Mouse (Mus musculus) midbrain, postnatal 0 days (tissue): ENCODE data around the gene Ptges3l. TPM values are rescaled to one million over a fixed set of nuclear protein-coding genes. Genes with fewer than 3 reads are reported as not detected.
"Not testable (repeated sequence)": the region's sequence is repeated elsewhere in the genome, so short reads cannot be mapped to it uniquely, and the experiment has no call there.

ENCODE experiments used
- ATAC-seq: fragments of 200-750 bp; cut with Nextera tagmentation; 2 replicates; pipeline ENCODE4 v1.8.0; 2017; ENCODE audit warnings: moderate number of reproducible peaks, mild to moderate bottlenecking, moderate TSS enrichment, moderate library complexity; ENCODE audit not compliant: low FRiP score
- DNase-seq: peaks from one replicate; pipeline ENCODE4 v3.0.0-alpha.2; 2015; ENCODE audit warnings: low spot score
- H3K27ac ChIP-seq: fragments of 300-500 bp; sonication (generic); 2 replicates; pipeline ENCODE4 v1.5.1; 2014; ENCODE audit warnings: low read depth, mild to moderate bottlenecking, low read length, mixed read lengths
- H3K27me3 ChIP-seq: fragments of 300-500 bp; sonication (generic); 2 replicates; pipeline ENCODE4 v1.6.1; 2014; ENCODE audit warnings: low read length, control low read depth, mixed read lengths; ENCODE audit not compliant: insufficient read depth
- H3K36me3 ChIP-seq: fragments of 300-500 bp; sonication (generic); 2 replicates; pipeline ENCODE4 v1.6.1; 2014; ENCODE audit warnings: low read length, control low read depth, mixed read lengths; ENCODE audit not compliant: insufficient read depth
- H3K4me1 ChIP-seq: fragments of 300-500 bp; sonication (generic); 2 replicates; pipeline ENCODE4 v1.6.1; 2014; ENCODE audit warnings: mild to moderate bottlenecking, control low read depth, antibody characterized with exemption, low read length, mixed read lengths; ENCODE audit not compliant: insufficient read depth
- H3K4me2 ChIP-seq: fragments of 300-500 bp; sonication (generic); 2 replicates; pipeline ENCODE4 v1.6.1; 2014; ENCODE audit warnings: low read depth, mild to moderate bottlenecking, low read length, mixed read lengths; ENCODE audit not compliant: poor library complexity, severe bottlenecking
- H3K4me3 ChIP-seq: fragments of 300-500 bp; sonication (generic); 2 replicates; pipeline ENCODE4 v1.5.1; 2014; ENCODE audit warnings: low read depth, mild to moderate bottlenecking, low read length, moderate library complexity
- H3K9ac ChIP-seq: fragments of 300-500 bp; sonication (generic); replicated peaks from 2 replicates; pipeline ENCODE4 v1.6.1; 2014; ENCODE audit warnings: mild to moderate bottlenecking, low read length, moderate library complexity, mixed read lengths; ENCODE audit not compliant: poor library complexity, severe bottlenecking
- H3K9me3 ChIP-seq: fragments of 300-500 bp; sonication (generic); 2 replicates; pipeline ENCODE4 v1.6.1; 2016; ENCODE audit warnings: low read length, control low read depth
- CTCF ChIP-seq: IDR thresholded peaks from 2 replicates; pipeline ENCODE4 v1.5.1; 2016; ENCODE audit warnings: antibody characterized with exemption, mild to moderate bottlenecking
- WGBS: fragments of 180-500 bp; shearing (Covaris S2); extraction: QIAGEN DNeasy Blood & Tissue Kit; methylation state at CpG from one replicate; pipeline ENCODE4 v1.1.7; 2014; 5-methylcytosine and 5-hydroxymethylcytosine counted together
- polyA plus RNA-seq: library from polyadenylated mRNA; unstranded; fragments of >200 nt; fragmentation: Nextera tagmentation; extraction: Ambion mirVana; gene quantifications from 2 replicates; pipeline ENCODE4 v1.2.1, GENCODE M21; 2015
- total RNA-seq: library from RNA; depleted of rRNA; stranded (reverse); fragments of >200 nt; gene quantifications from 2 replicates; pipeline ENCODE4 v1.2.3, GENCODE M21; 2014

Gene Ptges3l
- total and polyA plus RNA-seq, 2 experiments from 2014 or later = 0.66 to 2.9 TPM

DNA sequence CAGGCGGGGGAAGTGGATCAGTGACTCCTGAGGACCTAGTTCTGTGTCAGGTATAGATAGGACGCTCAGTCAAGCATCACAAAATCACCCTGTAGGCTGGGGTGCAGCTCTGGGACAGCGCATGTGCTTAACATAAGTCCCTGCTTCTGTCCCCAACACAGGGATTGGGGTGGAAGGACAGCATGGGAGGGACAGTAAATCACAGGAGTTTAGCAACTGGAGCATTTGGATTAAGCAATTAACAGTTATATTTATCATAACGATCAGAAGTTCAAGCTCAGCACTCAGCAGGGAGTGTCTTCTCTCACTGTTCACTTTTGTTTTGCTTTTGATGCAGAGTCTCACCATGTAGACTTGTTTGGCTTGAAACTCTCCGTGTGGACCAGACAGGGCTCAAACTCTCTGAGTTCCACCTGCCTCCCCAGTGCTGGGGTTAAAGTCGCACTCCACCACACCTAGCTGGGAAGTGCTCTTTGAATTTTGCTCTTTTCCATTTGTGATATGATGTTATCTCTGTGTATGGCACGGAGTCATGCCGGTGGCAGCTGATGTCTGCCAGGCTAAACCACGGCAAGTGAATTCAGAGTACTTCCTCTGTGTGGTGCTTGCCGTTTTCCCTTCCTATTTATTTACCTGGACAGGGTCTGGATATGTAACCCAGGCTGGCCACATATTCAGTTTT, 27.1 kb upstream of the Ptges3l start:
- H3K4me2 ChIP-seq = no peak overlapping the region
- TF ChIP-seq CTCF = no peak
- H3K27me3 ChIP-seq = no peaks in the 10 kb centered on the region
- no peak overlapping the region for H3K27ac ChIP-seq
- no peaks in the 10 kb centered on the region; the same call in 1 of the 2 replicates for H3K36me3 ChIP-seq
- no peaks in the 10 kb centered on the region for H3K4me1 ChIP-seq
- no peak overlapping the region for H3K4me3 ChIP-seq
- H3K9ac ChIP-seq = no peak overlapping the region
- WGBS = 71% methylated on average over 10 of the region's 10 CpGs
- DNase-seq (no peak), ATAC-seq (no peak)
- H3K9me3 ChIP-seq = no peaks in the 10 kb centered on the region

DNA sequence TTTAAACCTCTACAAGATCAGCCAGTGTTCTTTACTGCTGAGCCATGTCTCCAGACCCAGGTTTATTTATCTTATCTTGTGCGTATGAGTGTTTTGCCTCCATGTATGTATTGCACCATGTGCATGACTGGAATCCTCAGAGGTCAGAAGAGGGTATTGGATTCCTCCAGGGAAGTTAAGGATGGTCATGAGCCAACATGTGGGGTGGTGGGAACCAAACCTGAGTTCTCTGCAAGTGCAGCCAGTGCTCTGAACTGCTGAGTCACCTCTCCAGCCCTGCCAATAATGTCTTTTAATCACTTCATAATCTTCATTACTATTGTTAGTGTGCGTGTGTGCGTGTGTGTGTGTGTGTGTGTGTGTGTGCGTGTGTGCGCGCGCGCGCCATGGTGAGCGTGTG, 26.4 kb upstream of the Ptges3l start:
- Histone ChIP-seq H3K36me3 (no peaks in the 10 kb centered on the region), H3K9ac (no peak overlapping the region), H3K4me1 (no peaks in the 10 kb centered on the region), H3K4me2 (no peak overlapping the region), H3K9me3 (no peaks in the 10 kb centered on the region), H3K27me3 (no peaks in the 10 kb centered on the region), H3K4me3 (no peak overlapping the region), H3K27ac (no peak overlapping the region)
- DNase-seq = no peak
- no peak for ATAC-seq
- TF ChIP-seq CTCF = no peak
- 94% methylated on average over 10 of the region's 10 CpGs for WGBS

DNA sequence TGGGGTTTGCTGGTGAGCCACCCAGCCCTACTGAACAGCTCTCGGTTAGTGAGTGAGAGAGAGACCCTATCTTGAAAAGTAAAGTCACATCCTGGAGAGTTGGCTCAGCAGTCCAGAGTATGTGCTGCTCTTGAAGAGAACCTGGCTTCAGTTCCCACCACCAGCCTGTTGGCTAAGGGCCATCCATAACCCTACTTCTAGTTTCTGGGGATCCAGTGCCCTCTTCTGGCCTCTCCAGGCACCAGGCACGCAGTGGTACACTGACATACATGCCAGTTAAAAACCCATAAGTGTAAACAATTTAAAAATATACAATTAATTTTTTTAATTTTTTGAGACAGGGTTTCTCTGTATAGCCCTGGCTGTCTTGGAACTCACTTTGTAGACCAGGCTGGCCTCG, 25.3 kb upstream of the Ptges3l start:
- 77% methylated on average over 3 of the region's 3 CpGs for WGBS
- no peaks in the 10 kb centered on the region for H3K27me3 ChIP-seq
- peak; percentile 6; the same call in 1 of the 2 replicates for TF ChIP-seq CTCF
- DNase-seq = no peak
- H3K4me1 ChIP-seq = no peaks in the 10 kb centered on the region
- no peak overlapping the region for H3K9ac ChIP-seq
- H3K4me3 ChIP-seq = no peak overlapping the region
- H3K4me2 ChIP-seq = no peak overlapping the region
- H3K9me3 ChIP-seq = no peaks in the 10 kb centered on the region
- H3K27ac ChIP-seq = no peak overlapping the region
- no peak for ATAC-seq
- peaks cover 4% of the 10 kb centered on the region; the same call in 1 of the 2 replicates for H3K36me3 ChIP-seq

DNA sequence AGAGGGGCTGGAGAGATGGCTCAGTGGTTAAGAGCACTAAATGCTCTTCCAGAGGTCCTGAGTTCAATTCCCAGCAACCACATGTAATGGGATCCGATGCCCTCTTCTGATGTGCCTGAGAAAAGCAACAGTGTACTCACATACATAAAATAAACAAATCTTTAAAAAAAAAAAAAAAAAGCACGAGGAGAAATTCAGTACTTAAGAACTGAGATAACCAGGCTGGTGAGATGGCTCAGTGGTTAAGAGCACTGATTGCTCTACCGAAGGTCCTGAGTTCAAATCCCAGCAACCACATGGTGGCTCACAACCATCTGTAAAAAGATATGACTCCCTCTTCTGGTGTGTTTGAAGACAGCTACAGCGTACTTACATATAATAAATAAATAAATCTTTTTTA, 24.5 kb upstream of the Ptges3l start:
- not testable (repeated sequence) for H3K9me3 ChIP-seq, DNase-seq, H3K27ac ChIP-seq, H3K4me2 ChIP-seq, H3K4me1 ChIP-seq, H3K27me3 ChIP-seq, H3K4me3 ChIP-seq, H3K9ac ChIP-seq, H3K36me3 ChIP-seq, ATAC-seq
- WGBS = 90% methylated on average over 4 of the region's 4 CpGs

DNA sequence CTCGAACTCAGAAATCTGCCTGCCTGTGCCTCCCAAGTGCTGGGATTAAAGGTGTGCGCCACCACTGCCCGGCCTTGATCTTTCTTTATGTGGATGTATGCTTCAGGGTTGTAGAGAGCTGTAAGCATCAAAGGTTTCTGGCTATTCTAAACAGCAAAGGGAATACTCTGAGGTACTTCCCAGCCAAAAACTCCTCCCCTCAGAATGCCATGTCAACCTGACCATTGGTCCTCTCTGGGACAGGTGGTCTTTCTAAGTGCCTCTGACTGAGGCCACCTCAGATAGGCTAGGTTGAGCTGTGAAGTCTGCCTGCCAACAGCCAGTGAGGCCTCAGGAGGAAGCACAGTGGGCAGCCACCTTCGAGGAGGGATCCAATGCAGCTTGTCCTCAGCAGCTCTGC, 23.8 kb upstream of the Ptges3l start:
- H3K9ac ChIP-seq = no peak overlapping the region
- H3K4me2 ChIP-seq = no peak overlapping the region
- H3K27me3 ChIP-seq = no peaks in the 10 kb centered on the region
- no peak for TF ChIP-seq CTCF
- H3K9me3 ChIP-seq = no peaks in the 10 kb centered on the region
- H3K36me3 ChIP-seq = peaks cover 13% of the 10 kb centered on the region
- H3K27ac ChIP-seq = no peak overlapping the region
- no peak overlapping the region for H3K4me3 ChIP-seq
- 83% methylated on average over 4 of the region's 4 CpGs for WGBS
- DNase-seq (no peak), ATAC-seq (no peak)
- H3K4me1 ChIP-seq = no peaks in the 10 kb centered on the region

DNA sequence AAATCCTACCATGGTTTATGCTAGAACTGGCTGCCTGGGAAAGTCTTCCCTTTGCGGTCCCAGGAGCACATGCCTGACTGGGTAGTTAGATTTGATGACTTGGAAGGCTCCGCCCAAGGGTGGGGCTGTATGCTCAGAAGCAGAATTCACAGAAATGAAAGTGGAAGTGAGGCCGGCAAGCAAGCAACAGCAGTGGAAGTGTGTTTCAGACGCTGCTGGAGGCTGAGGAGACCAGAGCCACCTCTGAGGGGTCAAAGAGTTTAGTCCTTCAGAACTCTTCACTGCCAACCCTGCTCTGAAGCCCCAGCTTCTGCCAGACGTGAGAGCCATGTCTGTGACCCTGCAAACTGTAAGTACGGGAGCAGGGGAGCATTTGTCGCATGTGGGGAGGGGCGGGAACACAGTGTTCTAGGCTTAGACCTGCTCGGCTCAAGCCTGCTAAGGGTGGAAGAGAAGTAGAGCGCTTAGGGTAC, 23.2 kb upstream of the Ptges3l start, which contains the start of gene Ifi35:
Ifi35 (plus strand) TSS at position 134 of the 473 bp plus-strand sequence.
- H3K4me1 ChIP-seq = 0 out of 2 replicates have a peak, but pooled peaks cover 3% of the 10 kb centered on the region
- no peak for TF ChIP-seq CTCF
- no peaks in the 10 kb centered on the region for H3K9me3 ChIP-seq
- 44% methylated on average over 10 of the region's 10 CpGs for WGBS
- H3K27ac ChIP-seq = 0 out of 2 replicates have a peak within 1 kb of the TSS, but pooled peaks have one; percentile 6
- H3K4me2 ChIP-seq = no peak within 1 kb of the TSS
- H3K27me3 ChIP-seq = no peaks in the 10 kb centered on the region
- ATAC-seq (no peak), DNase-seq (no peak)
- 0 out of 2 replicates have a peak within 1 kb of the TSS, but pooled peaks have one; percentile 13 for H3K4me3 ChIP-seq
- H3K9ac ChIP-seq = no peak within 1 kb of the TSS
- H3K36me3 ChIP-seq = peaks cover 18% of the 10 kb centered on the region
